7 mouse cellular contexts compared by ENCODE assay signal in genomic region chr8:127439392-127440160, GRCm38 (mm10).
DNase-seq lines count a peak whose midpoint lies in the region; ATAC-seq and TF ChIP-seq lines count a peak whose summit lies in the region.

No protein-coding gene starts in this region.

- no peak overlapping the region for H3K9ac ChIP-seq in forebrain, embryonic 14.5 days (ENCODE audit: low read length)
- no peak overlapping the region for H3K9ac ChIP-seq in lung, postnatal 0 days (replicated peaks; ENCODE audit: low read depth)

- 30% methylated on average over 10 of the region's 10 CpGs for WGBS in forebrain, embryonic 14.5 days
- WGBS in lung, postnatal 0 days, result 28% methylated on average over 10 of the region's 10 CpGs

- H3K9me3 ChIP-seq in forebrain, embryonic 14.5 days (replicated peaks; ENCODE audit: control insufficient read depth, low read length), result no peaks in the 10 kb centered on the region
- no peaks in the 10 kb centered on the region for H3K9me3 ChIP-seq in lung, postnatal 0 days (ENCODE audit: low read length)

- peak; percentile 67 for DNase-seq in brain, adult 2 months (ENCODE audit: low read depth, low spot score)
- DNase-seq in forebrain, embryonic 14.5 days (ENCODE audit: low spot score), result peak; percentile 69
- peak; percentile 25 for DNase-seq in heart, postnatal 4 days
- peak; percentile 67 for DNase-seq in layer of hippocampus, adult 9-11 months
- peak; percentile 41 for DNase-seq in lung, postnatal 0 days (ENCODE audit: low spot score)
- DNase-seq in c-Kit-positive CD71-positive TER-119-positive erythroid progenitor cells, embryonic 14.5 days (ENCODE audit: low spot score), result no peak

- peak; percentile 63 for ATAC-seq in forebrain, embryonic 14.5 days
- ATAC-seq in lung, postnatal 0 days, result no peak
- ATAC-seq in megakaryocyte progenitor cell, adult 5-6 weeks (replicated peaks; ENCODE audit: poor library complexity), result no peak

- no peaks in the 10 kb centered on the region for H3K27me3 ChIP-seq in forebrain, embryonic 14.5 days (replicated peaks; ENCODE audit: control insufficient read depth, insufficient read depth, low read length)
- H3K27me3 ChIP-seq in lung, postnatal 0 days (replicated peaks; ENCODE audit: insufficient read depth, low read length), result no peaks in the 10 kb centered on the region

- no peaks in the 10 kb centered on the region for H3K36me3 ChIP-seq in forebrain, embryonic 14.5 days (ENCODE audit: control insufficient read depth, insufficient read depth, low read length)
- H3K36me3 ChIP-seq in lung, postnatal 0 days (ENCODE audit: insufficient read depth, low read length), result no peaks in the 10 kb centered on the region

- no peak for TF ChIP-seq EP300 in lung, postnatal 0 days (IDR thresholded peaks at IDR 0.05)

- TF ChIP-seq CTCF in lung, postnatal 0 days (IDR thresholded peaks at IDR 0.05), result no peak

- peaks cover 9% of the 10 kb centered on the region for H3K4me1 ChIP-seq in forebrain, embryonic 14.5 days (ENCODE audit: control insufficient read depth, insufficient read depth, low read length)
- H3K4me1 ChIP-seq in lung, postnatal 0 days (ENCODE audit: insufficient read depth, low read depth, low read length), result peaks cover 22% of the 10 kb centered on the region

- no peak overlapping the region for H3K4me3 ChIP-seq in forebrain, embryonic 14.5 days (ENCODE audit: low read depth, low read length)
- 0 out of 2 replicates have a peak overlapping the region, but pooled peaks have one; percentile 8 for H3K4me3 ChIP-seq in lung, postnatal 0 days (ENCODE audit: low read depth, low read length)

- H3K4me2 ChIP-seq in forebrain, embryonic 14.5 days (ENCODE audit: low read length), result no peak overlapping the region
- peak overlapping the region; percentile 50 for H3K4me2 ChIP-seq in lung, postnatal 0 days (replicated peaks; ENCODE audit: low read depth, low read length)

- peak overlapping the region; percentile 52; the same call in 1 of the 2 replicates for H3K27ac ChIP-seq in forebrain, embryonic 14.5 days (ENCODE audit: low read depth, low read length)
- peak overlapping the region; percentile 88 for H3K27ac ChIP-seq in lung, postnatal 0 days (ENCODE audit: low read length)
